Mouse (Mus musculus) cerebellum, postnatal 4 days (tissue): ENCODE results near the gene Rprd2.
"Not testable (repeated sequence)": the region's sequence is repeated elsewhere in the genome, so short reads cannot be mapped to it uniquely, and the experiment has no call there.

ENCODE experiments used
- DNase-seq, 2 experiments: peaks; one replicate each; pipeline ENCODE4 v3.0.0; 2022; ENCODE audit warnings: low spot score in 2 of 2, mixed read lengths in 1 of 2

Gene Rprd2

DNA sequence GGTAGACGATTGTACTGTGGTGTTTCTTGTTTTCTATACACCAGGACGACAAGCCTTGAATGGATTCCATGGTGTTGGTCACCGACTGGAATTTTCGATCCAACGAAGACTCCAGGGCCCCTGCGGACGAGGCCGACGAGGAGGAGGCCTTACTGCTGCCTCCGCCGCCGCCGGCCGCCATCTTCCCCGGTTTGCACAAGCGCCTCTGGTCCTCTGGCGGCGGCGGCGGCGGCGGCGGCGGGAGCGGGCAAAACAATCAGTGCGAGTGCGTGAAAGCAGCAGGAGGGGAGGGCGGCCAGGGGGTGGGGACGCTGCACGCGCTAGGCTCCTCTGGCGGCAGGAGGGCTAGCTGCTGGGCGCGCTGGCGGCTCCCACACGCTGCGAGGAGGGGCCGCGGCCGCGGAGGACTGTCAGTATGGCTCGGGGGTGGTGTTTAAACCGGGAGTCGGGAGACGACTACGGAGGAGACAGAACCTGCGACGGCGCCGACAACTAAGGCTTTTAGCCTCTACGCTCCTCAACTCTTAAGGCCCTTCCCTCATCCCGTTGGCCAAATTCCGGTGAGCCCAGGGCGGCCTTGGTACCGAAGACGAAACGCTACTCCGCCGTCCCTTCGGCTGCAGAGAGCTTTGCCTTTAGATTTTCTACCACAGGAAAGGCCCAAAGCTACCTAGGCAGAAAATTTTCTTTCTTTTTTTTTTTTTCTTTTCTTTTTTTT lies at the start of gene Rprd2:
Rprd2 (minus strand) TSS at position 293 of the 718 bp plus-strand sequence.
- peak; percentile 45 to 75 for DNase-seq

DNA sequence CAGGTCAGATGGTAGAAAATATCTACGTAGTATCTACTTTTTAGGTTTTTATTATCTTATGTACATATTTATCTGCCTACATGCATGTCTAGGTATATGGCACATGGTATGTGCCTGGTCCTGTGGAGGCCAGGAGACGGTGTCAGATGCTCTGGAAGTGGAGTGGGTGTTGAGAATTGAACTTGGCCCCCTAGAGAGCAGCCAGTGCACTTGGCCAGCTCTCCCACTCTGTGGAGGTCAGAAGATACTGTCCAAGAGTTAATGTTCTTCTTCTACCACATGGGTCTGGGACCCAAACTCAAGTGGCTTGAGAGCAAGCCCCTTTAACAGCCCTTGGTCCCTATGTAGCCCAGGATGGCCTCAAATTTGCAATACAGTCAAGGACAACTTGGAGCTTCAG lies 48.7 kb upstream of the Rprd2 start:
- no peak for DNase-seq

DNA sequence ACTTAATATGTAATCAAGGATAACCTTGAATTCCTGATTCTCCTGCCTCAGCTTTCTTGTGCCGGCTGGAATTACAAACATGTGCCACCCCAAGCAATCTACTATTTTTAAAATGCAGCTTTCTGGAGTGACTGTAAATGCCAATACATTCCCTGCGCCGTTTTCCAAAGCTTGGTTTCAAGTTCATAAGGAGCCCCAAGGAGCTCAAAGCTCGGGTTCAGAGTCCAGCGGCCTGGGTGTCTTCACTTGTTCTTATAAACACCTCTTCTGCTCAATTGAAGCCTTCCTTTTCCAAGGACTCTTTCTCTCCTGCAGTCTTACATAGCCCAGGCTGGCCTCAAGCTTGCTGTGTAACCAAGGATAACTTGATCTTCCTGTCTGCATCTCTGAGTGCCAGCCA lies 47.4 kb upstream of the Rprd2 start:
- no peak for DNase-seq

DNA sequence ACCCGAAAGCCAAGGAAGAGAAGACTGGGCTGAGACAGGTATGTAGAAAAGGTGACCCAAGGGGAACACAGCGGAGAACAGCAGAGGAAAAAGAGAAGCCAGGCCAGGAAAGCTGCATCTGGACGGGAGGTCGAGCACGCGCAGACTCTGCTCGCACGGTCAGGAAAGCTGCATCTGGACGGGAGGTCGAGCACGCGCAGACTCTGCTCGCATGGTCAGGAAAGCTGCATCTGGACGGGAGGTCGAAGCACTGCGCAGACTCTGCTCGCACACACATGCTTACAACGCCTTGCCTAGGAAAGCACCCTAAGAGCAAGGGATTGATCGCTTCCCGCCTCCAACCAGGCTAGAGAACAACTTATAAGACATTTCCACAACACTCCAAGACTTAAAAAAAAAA lies 46.9 kb upstream of the Rprd2 start:
- no peak for DNase-seq

DNA sequence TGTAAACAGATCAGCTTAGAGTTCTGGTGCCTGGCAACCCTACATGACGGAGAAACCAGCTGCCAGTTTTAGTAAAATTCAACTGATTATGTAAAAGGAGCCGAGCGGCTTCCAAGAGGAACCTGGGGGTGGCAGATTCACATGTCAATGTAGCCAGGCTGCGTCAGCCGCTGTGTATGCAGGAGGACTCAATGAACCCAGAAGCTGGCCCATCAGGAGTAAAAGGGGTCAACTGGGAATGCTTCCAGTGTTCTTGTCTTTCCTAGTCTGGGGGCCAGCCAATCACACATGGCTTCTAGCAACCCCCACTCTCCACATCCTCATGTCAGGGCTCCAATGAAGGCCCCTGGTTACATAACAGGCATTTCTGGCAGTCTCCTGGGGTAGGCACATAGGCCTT lies 46.4 kb upstream of the Rprd2 start:
- no peak for DNase-seq

DNA sequence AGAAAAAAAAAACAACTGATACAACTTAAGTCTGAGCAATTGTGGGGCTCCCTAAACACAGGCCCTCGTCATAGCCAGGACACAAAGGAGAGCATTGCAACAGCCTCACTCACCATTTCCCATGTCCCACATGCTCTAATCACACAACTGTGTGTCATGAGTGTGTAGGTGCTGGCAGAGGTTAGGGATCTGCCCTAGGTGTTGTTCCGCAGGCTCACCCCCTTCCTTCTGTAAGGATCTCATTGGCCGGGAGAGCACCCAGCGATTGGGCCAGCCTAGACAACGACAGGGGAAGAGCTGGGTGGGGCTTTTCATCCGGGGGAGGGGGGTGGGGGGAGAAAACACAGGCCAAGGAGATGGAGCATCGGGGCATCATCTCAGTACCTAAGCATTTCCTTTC lies 44.9 kb upstream of the Rprd2 start:
- no peak for DNase-seq

DNA sequence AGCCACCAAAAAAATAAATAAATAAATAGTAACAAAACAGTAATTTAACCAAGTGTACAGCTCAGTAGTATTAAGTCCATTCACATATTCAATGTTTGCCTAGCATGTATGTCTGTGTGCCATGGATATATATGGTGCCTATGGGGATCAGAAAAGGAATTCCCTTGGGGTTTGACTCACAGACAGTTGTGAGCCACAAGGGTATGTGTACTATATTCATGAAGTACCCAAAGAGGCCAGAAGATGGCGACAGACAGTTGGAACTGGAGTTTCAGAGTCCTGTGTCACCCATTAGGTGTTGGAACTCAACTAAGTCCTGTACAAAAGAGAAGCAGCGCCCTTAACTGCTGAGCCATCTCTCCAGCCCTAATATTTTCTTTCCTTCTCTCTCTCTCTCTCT lies 43.1 kb upstream of the Rprd2 start:
- peak in 1 of 2 experiments; percentile 74 for DNase-seq

DNA sequence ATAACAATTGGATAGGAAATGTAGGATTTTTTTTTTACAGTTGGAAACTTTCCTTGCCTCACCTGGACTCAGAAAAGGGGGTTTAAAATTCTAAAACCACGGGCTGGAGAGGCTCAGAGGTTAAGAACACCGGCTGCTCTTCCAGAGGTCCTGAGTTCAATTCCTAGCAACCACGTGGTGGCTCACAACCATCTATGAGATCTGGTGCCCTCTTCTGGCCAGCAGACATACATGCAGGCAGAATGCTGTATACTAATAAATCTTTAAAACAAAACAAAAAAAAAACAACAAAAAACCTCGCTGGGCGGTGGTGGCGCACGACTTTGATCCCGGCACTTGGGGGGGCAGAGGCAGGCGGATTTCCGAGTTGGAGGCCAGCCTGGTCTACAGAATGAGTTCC lies 42.6 kb upstream of the Rprd2 start:
- no peak for DNase-seq

DNA sequence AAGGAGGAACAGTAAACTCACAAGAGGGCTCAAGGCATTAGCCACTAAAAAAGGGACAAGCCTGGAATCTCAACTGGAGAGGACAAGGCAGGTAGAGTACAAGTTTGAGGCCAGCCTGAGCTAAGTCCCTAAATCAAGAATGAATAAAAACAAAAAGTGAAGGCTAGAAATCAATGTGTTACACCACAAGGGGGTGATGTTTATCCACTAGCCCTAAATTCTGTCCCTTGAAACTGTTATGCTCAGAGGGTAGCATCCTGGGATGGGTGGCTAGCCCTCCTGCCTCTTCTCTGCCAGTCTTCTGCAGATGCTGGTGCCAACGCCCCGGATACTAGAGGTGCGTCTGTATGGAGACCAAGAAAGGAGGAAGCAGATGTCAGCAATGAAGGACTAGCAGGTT lies 41.7 kb upstream of the Rprd2 start:
- no peak for DNase-seq

DNA sequence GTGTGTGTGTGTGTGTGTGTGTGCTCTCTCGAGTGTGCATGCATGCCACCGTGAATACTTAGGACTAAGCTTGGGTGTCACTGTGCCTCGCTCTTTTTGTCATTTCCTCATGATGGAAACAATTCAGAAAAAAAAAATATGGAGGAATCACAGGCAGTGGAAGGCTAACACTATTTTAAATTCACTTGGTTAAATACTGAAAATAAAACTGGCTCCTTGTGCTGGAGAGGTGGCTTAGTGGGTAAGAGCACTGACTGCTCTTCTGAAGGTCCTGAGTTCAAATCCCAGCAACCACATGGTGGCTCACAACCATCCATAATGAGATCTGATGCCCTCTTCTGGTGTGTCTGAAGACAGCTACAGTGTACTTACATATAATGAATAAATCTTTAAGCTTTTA lies 39.6 kb upstream of the Rprd2 start:
- DNase-seq: not testable (repeated sequence)

DNA sequence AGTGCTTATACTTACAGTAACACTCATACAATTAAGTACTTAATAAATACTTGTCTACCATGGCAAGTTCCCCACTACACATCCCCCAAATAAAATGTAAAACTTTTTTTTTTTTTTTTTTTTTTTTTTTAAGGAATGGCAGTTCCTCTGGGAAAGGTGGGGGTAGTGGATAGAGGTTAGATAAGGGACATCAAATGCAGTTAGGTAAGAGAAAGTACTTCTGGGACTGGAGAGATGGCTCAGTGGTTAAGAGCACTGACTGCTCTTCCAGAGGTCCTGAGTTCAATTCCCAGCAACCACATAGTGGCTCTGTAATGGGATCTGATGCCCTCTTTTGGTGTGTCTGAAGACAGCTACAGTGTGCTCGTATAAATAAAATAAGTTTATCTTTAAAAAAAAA lies 38.4 kb upstream of the Rprd2 start:
- not testable (repeated sequence) for DNase-seq

DNA sequence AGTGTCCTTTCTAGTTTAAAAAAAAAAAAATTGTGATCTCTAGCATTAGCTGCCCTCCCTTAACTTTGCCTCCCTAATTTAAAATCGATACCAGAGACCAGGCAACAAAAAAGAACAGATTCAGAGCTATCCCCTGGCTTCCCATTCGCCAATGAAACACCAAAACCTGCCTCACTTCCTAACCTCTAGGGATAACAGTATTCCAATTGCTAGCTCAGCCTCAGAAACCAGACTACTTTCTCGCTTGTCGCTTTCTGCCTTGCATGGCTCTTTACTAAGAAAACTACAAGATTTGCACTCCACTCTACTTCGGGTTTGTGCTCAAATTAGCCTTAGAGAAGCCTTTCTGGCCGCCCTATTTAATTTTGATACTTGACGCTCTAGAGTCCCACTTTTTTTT lies 37.5 kb upstream of the Rprd2 start:
- DNase-seq: no peak

DNA sequence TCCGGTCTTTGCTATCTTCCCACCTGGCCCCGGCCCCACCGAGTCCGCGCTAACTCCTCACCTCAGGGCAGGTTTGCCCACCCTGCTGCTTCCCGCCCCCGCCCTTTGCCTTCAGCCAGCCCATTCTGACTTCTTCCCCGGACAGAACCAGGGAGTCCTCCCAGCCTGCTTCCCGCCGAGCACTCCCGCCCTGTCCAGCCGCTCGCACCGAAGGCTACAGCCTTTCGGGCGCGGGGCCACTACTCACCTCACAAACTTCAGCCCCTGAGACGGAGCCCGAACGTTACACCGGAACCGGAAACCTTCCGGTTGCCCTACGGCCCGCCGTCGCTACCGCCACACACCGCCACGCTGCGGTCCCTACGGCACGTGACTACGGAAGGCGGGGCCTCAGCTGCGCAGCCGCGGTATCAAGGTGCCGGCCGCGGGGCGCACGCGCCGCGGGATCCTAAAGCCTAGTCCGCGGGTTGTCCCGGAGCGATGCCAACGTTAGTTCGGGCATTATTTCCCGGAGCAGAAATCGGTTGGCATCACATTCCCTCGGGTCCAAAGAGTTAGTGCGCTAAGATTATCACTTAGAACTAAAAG lies 36.9 kb upstream of the Rprd2 start, which contains the start of gene Prpf3:
Prpf3 (minus strand) TSS at position 384 of the 588 bp plus-strand sequence.
- peak; percentile 86 to 92 for DNase-seq

DNA sequence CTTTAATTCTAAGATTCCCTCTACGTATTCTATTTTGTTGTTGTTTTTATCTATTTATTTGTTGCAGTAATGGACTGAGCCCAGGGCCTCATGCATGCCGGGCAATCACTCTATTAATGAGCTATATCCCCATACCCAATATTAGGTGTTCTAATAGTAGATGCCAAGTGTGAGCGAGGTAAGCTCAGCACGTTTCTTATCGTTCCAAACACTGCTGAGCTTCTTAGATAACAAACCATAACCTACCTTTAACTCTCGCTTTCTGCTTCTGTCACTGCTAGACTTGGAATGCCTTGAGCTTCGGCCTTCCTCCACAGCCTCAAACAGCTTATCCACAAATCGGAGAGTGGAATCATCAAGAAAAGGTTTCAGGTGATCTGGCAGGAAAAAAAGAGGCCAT lies 32.7 kb upstream of the Rprd2 start:
- DNase-seq: no peak

DNA sequence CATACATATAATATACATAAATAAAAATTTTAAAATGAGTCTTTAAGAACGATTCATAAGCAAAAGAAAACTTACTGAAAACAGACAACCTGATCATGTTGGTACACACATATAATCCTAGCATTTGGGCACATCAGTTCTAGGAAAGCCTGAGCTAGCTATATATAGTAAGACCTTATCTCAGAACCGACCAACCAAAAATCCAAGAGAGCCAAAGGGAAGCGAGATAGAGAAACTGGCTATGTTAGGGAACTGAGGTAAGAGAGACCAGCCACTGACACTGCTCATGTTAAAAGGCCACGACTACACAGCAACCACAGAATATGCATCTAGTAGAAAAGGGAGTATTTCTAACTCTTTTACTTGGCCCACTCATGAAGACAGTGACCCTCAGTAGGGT lies 31.9 kb upstream of the Rprd2 start:
- no peak for DNase-seq

DNA sequence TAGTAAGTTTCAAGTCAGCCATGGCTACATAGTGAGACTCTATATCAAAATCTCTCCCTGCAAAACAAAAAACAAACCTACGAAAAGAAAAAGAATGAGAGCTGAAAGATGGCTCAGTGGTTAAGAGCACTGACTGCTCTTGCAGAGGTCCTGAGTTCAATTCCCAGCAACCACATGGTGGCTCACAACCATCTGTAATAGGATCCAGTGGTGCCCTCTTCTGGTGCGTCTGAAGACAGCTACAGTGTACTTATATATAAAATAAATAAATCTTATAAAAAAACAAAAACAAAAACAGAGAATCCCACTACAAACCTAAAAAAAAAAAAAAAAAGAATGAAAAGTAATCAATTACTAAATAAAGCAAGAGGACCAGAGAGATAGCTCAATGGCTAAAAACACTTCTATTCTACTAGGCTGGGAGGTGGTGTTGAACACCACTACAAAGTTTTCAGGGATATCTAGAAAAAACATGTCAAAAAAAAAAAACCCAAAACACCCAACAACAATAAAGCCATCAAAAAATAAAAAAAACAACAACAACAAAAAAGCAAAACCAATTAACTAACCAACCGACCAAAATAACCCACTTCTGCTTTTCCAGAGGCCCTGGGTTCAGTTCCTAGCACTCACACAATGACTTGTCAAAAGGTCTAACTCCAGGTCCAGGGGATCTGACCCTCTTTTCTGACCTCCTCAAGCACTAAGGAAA lies 24.0 kb upstream of the Rprd2 start:
- DNase-seq: no peak

DNA sequence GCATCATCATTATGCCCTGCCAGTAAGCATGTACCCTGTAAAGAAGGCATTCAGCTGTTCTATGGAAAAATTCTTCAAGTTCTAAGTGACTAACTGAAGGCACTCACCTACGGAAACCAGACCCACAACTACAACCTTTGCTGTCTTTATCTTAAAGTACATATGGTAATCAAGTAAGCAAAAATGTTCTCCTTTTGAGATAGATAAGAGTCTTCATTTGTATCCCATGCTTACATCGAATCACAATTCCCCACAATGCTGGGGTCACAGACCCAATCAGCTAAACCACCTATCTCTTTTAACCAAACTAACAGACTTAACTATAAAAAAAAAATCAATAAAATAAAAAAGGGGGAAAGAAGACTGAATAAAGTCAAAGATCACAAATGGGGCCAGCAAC lies 20.6 kb upstream of the Rprd2 start:
- DNase-seq: no peak

DNA sequence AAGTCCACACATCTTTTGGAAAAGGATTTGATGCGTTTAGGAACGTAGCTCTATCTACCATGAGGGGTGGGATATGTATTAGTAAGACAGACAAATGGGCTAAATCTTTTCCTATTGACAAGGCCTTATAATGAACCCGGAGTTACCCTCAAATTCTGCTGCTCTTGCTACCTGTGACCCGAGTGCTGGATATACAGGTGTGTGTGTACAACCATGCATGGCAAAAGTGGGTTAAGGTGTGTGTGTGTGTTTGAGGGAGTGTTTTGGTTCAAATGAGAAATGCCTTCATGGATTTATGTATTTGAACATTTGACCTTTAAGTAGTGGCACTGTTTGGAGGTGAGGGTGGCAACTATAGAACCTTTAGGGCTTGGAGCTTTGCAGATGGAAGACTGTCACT lies 10.4 kb upstream of the Rprd2 start:
- no peak for DNase-seq

DNA sequence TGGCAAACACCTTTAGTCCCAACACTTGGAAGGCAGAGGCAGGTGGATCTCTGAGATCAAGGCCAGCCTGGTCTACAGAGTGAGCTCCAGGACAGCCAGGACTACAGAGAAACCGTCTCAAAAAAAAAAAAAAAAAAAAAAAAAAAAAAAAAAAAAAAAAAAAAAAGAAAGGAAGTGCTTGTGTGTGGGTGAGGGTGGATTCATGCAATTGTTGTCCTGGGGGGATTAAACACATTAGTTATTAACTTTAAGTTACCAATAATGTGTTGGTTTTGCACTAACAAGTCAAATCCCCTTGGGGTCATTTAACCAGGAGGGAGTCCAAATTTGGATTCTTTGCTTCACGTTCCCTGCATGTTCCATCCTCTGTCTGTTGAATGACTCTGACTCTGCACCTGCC lies 7.6 kb upstream of the Rprd2 start:
- DNase-seq: no peak

DNA sequence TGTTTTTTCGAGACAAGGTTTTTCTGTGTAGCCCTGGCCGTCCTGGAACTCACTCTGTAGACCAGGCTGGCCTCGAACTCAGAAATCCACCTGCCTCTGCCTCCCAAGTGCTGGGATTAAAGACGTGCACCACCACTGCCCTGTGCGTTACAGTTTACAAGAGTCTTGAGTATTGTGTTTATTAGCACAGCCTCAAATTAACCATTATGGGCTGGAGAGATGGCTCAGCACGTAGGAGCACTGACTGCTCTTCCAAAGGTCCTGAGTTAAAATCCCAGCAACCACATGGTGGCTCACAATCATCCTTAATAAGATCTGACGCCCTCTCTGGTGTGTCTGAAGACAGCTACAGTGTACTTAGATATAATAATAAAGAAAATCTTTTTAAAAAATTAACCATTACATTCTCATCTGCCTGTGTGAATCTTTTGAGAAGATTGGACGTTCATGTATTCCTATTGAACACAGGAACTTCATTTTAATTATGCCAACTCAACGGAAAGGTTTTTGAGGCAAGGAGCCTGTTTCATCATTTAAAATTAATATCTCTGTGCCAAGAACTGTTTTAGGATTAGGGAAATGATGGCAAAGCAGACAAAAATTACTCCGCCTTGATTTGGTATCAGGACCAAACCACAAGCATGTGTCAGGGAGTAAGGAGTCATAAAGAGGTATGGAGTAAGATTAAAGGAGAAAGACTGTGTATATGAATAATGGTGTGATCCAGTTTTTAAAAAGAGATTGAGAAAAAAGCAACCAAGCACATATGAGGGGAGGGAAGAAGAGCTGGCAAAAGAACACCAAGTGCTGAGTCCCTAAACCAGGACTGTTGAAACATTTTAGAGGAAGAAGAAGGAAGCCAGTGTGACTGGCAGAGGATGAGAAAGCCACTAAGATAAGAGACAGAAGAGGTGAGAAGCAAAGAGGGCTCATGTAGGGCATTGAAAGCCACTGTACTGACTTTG lies 1.7 kb upstream of the Rprd2 start:
- peak in 1 of 2 experiments; percentile 7 for DNase-seq

DNA sequence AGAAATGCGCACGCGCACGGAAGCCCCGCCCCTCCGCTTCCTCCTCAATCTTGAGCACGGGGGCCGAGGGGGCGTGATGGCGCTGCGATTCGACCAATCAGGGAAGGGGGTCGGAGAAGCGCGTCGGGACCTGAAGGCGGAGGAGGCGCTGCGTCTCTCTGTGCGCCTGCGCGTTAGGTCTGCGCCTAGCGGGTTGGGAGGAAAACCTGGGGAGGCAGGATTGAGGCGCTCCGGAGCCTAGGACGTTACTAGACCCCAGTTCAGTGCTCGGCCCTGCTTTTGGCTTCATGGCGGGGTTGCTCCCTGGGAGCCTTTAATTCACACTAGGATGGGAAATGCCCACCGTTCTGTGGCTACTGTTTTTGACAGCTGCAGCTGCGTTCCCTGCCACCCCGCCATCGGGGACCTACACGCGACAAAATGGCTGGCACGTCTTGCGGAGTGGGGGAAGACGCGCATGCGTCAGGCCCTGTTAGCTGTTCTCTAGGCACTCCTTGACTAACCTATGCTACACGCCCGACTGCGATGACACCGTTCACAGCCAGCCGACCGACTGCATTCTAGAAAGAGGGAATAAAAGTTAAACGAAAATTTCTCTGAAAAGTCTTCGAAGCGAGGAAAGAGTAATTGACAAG lies 805 bp upstream of the Rprd2 start:
- peak; percentile 98 to 100 for DNase-seq
